Mouse (Mus musculus) MEL (cell line): Measurements from ENCODE around the gene Fgfr1op2. TPM values are rescaled to one million over a fixed set of nuclear protein-coding genes. Genes with fewer than 3 reads are reported as not detected.
A peak's percentile ranks its signal among the peaks of the same experiment; 100 is the strongest.

Experiments used
- DNase-seq: peaks from one replicate; pipeline ENCODE4 v3.0.0; 2011; ENCODE audit warnings: low read depth, low spot score
- H3K27ac ChIP-seq: 2 replicates; pipeline ENCODE4 v1.5.1; 2012; ENCODE audit warnings: low read depth, mild to moderate bottlenecking, control low read depth, low read length, moderate library complexity; ENCODE audit not compliant: control insufficient read depth
- H3K27me3 ChIP-seq, 2 experiments: fragments of 150-350 bp in 1 of 2; sonication (generic) in 1 of 2; 2 replicates each; pipeline ENCODE4 v1.6.1; 2012; ENCODE audit warnings: low read length in 2 of 2, mild to moderate bottlenecking in 2 of 2, improper control_type of control experiment in 1 of 2, moderate library complexity in 1 of 2; ENCODE audit not compliant: insufficient read depth in 2 of 2, control insufficient read depth in 1 of 2
- H3K36me3 ChIP-seq, 2 experiments: 2 replicates each; pipeline ENCODE4 v1.6.1; 2012 to 2014; ENCODE audit warnings: low read length in 2 of 2, improper control_type of control experiment in 1 of 2, inconsistent platforms in 1 of 2, mild to moderate bottlenecking in 1 of 2; ENCODE audit not compliant: insufficient read depth in 2 of 2, control insufficient read depth in 1 of 2
- H3K4me1 ChIP-seq, 2 experiments: fragments of 150-350 bp in 1 of 2; sonication (generic) in 1 of 2; 2 replicates each; pipeline ENCODE4 v1.6.1; 2012; ENCODE audit warnings: low read length in 2 of 2, improper control_type of control experiment in 1 of 2, mild to moderate bottlenecking in 1 of 2; ENCODE audit not compliant: insufficient read depth in 2 of 2, control insufficient read depth in 1 of 2
- H3K4me3 ChIP-seq, 2 experiments: fragments of 150-350 bp in 1 of 2; sonication (generic) in 1 of 2; 2 replicates each; pipeline ENCODE4 v1.5.1; 2012; ENCODE audit warnings: low read depth in 2 of 2, low read length in 2 of 2, mild to moderate bottlenecking in 2 of 2, moderate library complexity in 2 of 2, control low read depth in 1 of 2, improper control_type of control experiment in 1 of 2; ENCODE audit not compliant: control insufficient read depth in 1 of 2, insufficient read depth in 1 of 2
- H3K79me2 ChIP-seq: 2 replicates; pipeline ENCODE4 v1.6.1; 2012; ENCODE audit warnings: mild to moderate bottlenecking, low read length, moderate library complexity; ENCODE audit not compliant: control insufficient read depth, poor library complexity, insufficient read depth
- H3K9ac ChIP-seq: 2 replicates; pipeline ENCODE4 v1.6.1; 2012; ENCODE audit warnings: low read depth, mild to moderate bottlenecking, control low read depth, low read length, moderate library complexity; ENCODE audit not compliant: control insufficient read depth, poor library complexity, severe bottlenecking
- H3K9me3 ChIP-seq: fragments of 150-350 bp; sonication (generic); replicated peaks from 2 replicates; pipeline ENCODE4 v1.6.1; 2012; ENCODE audit warnings: mild to moderate bottlenecking, low read length, improper control_type of control experiment, moderate library complexity; ENCODE audit not compliant: insufficient read depth
- BHLHE40 ChIP-seq: IDR thresholded peaks from 2 replicates; pipeline ENCODE4 v1.6.1; 2012; ENCODE audit warnings: low read depth, mild to moderate bottlenecking, inconsistent platforms, low read length, improper control_type of control experiment, borderline replicate concordance
- CHD1 ChIP-seq: IDR thresholded peaks from 2 replicates; pipeline ENCODE4 v1.6.1; 2012; ENCODE audit warnings: low read depth, mild to moderate bottlenecking, inconsistent platforms, low read length, improper control_type of control experiment
- CHD2 ChIP-seq: IDR thresholded peaks from 2 replicates; pipeline ENCODE4 v1.6.1; 2011; ENCODE audit warnings: low read length, improper control_type of control experiment
- CTCF ChIP-seq, 3 experiments: IDR thresholded peaks in 2 of 3; conservative IDR thresholded peaks in 1 of 3; 2 replicates each; pipeline ENCODE4 v1.5.1; 2011 to 2012; ENCODE audit warnings: low read length in 3 of 3, low read depth in 2 of 3, mild to moderate bottlenecking in 2 of 3, improper control_type of control experiment in 1 of 3, inconsistent platforms in 1 of 3, mixed read lengths in 1 of 3, moderate library complexity in 1 of 3; ENCODE audit not compliant: control insufficient read depth in 1 of 3, insufficient read depth in 1 of 3, poor library complexity in 1 of 3, severe bottlenecking in 1 of 3
- E2F4 ChIP-seq: IDR thresholded peaks from 2 replicates; pipeline ENCODE4 v1.6.1; 2011; ENCODE audit warnings: low read depth, low read length, improper control_type of control experiment, borderline replicate concordance
- ELF1 ChIP-seq: IDR thresholded peaks from 2 replicates; pipeline ENCODE4 v1.6.1; 2014; ENCODE audit warnings: low read depth, mild to moderate bottlenecking, inconsistent platforms, low read length, improper control_type of control experiment, moderate library complexity
- ETS1 ChIP-seq: IDR thresholded peaks from 2 replicates; pipeline ENCODE4 v1.6.1; 2012; ENCODE audit warnings: low read depth, mild to moderate bottlenecking, inconsistent platforms, low read length, improper control_type of control experiment, moderate library complexity
- GABPA ChIP-seq: IDR thresholded peaks from 2 replicates; pipeline ENCODE4 v1.6.1; 2012; ENCODE audit warnings: low read depth, mild to moderate bottlenecking, inconsistent platforms, low read length, improper control_type of control experiment, moderate library complexity
- GATA1 ChIP-seq: IDR thresholded peaks from 2 replicates; pipeline ENCODE4 v1.6.1; 2011; ENCODE audit warnings: low read depth, low read length, improper control_type of control experiment
- KAT2A ChIP-seq: conservative IDR thresholded peaks from 2 replicates; pipeline ENCODE4 v1.6.1; 2012; ENCODE audit warnings: low read depth, low read length, improper control_type of control experiment, inconsistent platforms
- MAX ChIP-seq: IDR thresholded peaks from 2 replicates; pipeline ENCODE4 v1.6.1; 2011; ENCODE audit warnings: low read length, improper control_type of control experiment
- MAZ ChIP-seq: IDR thresholded peaks from 2 replicates; pipeline ENCODE4 v1.6.1; 2012; ENCODE audit warnings: low read depth, mild to moderate bottlenecking, inconsistent platforms, low read length, improper control_type of control experiment
- MEF2A ChIP-seq: IDR thresholded peaks from 2 replicates; pipeline ENCODE4 v1.6.1; 2014; ENCODE audit warnings: low read depth, mild to moderate bottlenecking, inconsistent platforms, low read length, improper control_type of control experiment; ENCODE audit not compliant: poor library complexity, insufficient replicate concordance, severe bottlenecking; ENCODE audit errors: extremely low read depth
- MYB ChIP-seq: IDR thresholded peaks from 2 replicates; pipeline ENCODE4 v1.6.1; 2011; ENCODE audit warnings: mild to moderate bottlenecking, low read depth, low read length, improper control_type of control experiment
- MYC ChIP-seq: IDR thresholded peaks from 2 replicates; pipeline ENCODE4 v1.6.1; 2011; ENCODE audit warnings: low read depth, mild to moderate bottlenecking, low read length, improper control_type of control experiment, moderate library complexity
- NELFE ChIP-seq: IDR thresholded peaks from 2 replicates; pipeline ENCODE4 v1.6.1; 2011; ENCODE audit warnings: low read depth, low read length, improper control_type of control experiment
- NRF1 ChIP-seq: IDR thresholded peaks from 2 replicates; pipeline ENCODE4 v1.6.1; 2014; ENCODE audit warnings: low read depth, mild to moderate bottlenecking, inconsistent platforms, low read length, improper control_type of control experiment, moderate library complexity; ENCODE audit not compliant: poor library complexity, insufficient read depth, severe bottlenecking
- POLR2A ChIP-seq, 2 experiments: IDR thresholded peaks; 2 replicates each; pipeline ENCODE4 v1.6.1; 2011 to 2012; ENCODE audit warnings: low read length in 2 of 2, mild to moderate bottlenecking in 2 of 2, control low read depth in 1 of 2, improper control_type of control experiment in 1 of 2, low read depth in 1 of 2, moderate library complexity in 1 of 2; ENCODE audit not compliant: control insufficient read depth in 1 of 2, insufficient read depth in 1 of 2, poor library complexity in 1 of 2
- POLR2AphosphoS2 ChIP-seq: IDR thresholded peaks from 2 replicates; pipeline ENCODE4 v1.6.1; 2011; ENCODE audit warnings: low read length, improper control_type of control experiment
- POLR2AphosphoS5 ChIP-seq: IDR thresholded peaks from 2 replicates; pipeline ENCODE4 v1.6.1; 2012; ENCODE audit warnings: low read depth, borderline replicate concordance, mild to moderate bottlenecking, inconsistent platforms, low read length, moderate library complexity, mixed read lengths
- RAD21 ChIP-seq: IDR thresholded peaks from 2 replicates; pipeline ENCODE4 v1.6.1; 2011; ENCODE audit warnings: mild to moderate bottlenecking, low read depth, low read length, improper control_type of control experiment
- SIN3A ChIP-seq: IDR thresholded peaks from 2 replicates; pipeline ENCODE4 v1.6.1; 2012; ENCODE audit warnings: low read length, improper control_type of control experiment, inconsistent platforms
- SMC3 ChIP-seq: IDR thresholded peaks from 2 replicates; pipeline ENCODE4 v1.6.1; 2011; ENCODE audit warnings: low read depth, low read length, improper control_type of control experiment
- TAL1 ChIP-seq: IDR thresholded peaks from 2 replicates; pipeline ENCODE4 v1.6.1; 2012; ENCODE audit warnings: mild to moderate bottlenecking, inconsistent platforms, low read length, moderate library complexity, mixed read lengths
- TBP ChIP-seq: IDR thresholded peaks from 2 replicates; pipeline ENCODE4 v1.8.0; 2011; ENCODE audit warnings: low read depth, low read length, improper control_type of control experiment
- TCF12 ChIP-seq: IDR thresholded peaks from 2 replicates; pipeline ENCODE4 v1.6.1; 2014; ENCODE audit warnings: low read depth, mild to moderate bottlenecking, inconsistent platforms, low read length, improper control_type of control experiment, moderate library complexity
- ZC3H11A ChIP-seq: IDR thresholded peaks from 2 replicates; pipeline ENCODE4 v1.6.1; 2012; ENCODE audit warnings: low read depth, mild to moderate bottlenecking, inconsistent platforms, low read length, improper control_type of control experiment
- ZKSCAN1 ChIP-seq: IDR thresholded peaks from 2 replicates; pipeline ENCODE4 v1.6.1; 2012; ENCODE audit warnings: low read depth, mild to moderate bottlenecking, inconsistent platforms, low read length, improper control_type of control experiment, moderate library complexity
- ZMIZ1 ChIP-seq: IDR thresholded peaks from 2 replicates; pipeline ENCODE4 v1.6.1; 2012; ENCODE audit warnings: low read depth, mild to moderate bottlenecking, inconsistent platforms, low read length, improper control_type of control experiment, moderate library complexity
- polyA plus RNA-seq, 2 experiments: library from polyadenylated mRNA; stranded (reverse) in 1 of 2; unstranded in 1 of 2; fragments of >175 nt in 1 of 2; fragments of >200 nt in 1 of 2; gene quantifications; 2 replicates each; pipeline versions ENCODE4 v1.2.1 to v1.2.4; 2012; ENCODE audit warnings: low replicate concordance in 2 of 2, low read depth in 1 of 2; ENCODE audit not compliant: insufficient read length in 2 of 2, insufficient read depth in 1 of 2, missing spikeins in 1 of 2
- total RNA-seq: library from RNA; depleted of rRNA; stranded (reverse); fragments of 300-350 nt; gene quantifications from 2 replicates; pipeline ENCODE4 v1.2.3, GENCODE M21; 2012

The Fgfr1op2 gene
- total and polyA plus RNA-seq, 3 experiments: 70.4 to 93.6 TPM; not detected in 1

- TF ChIP-seq GATA1: no peak
- no peak for TF ChIP-seq RAD21
- TF ChIP-seq CHD2: peak; percentile 93
- TF ChIP-seq NRF1: peak; percentile 90
- no peak for TF ChIP-seq BHLHE40
- TF ChIP-seq TBP: peak; percentile 63
- TF ChIP-seq MYC: no peak; the same call in 1 of the 2 replicates
- TF ChIP-seq MEF2A: no peak
- TF ChIP-seq ZKSCAN1: no peak
- TF ChIP-seq POLR2AphosphoS2: peak; percentile 96
- TF ChIP-seq MAZ: no peak; the same call in 1 of the 2 replicates
- TF ChIP-seq SMC3: no peak
- 0 out of 2 replicates have a peak, but pooled peaks have one; percentile 46 for TF ChIP-seq ETS1
- no peak for TF ChIP-seq ZC3H11A
- no peak; the same call in 1 of the 2 replicates for TF ChIP-seq KAT2A
- peak; percentile 82 for TF ChIP-seq ZMIZ1
- TF ChIP-seq MYB: no peak; the same call in 1 of the 2 replicates
- no peak for TF ChIP-seq E2F4
- TF ChIP-seq ELF1: peak; percentile 79
Measured at GRCm38 (mm10) chr6:146577310-146578109, 507 bp downstream of the Fgfr1op2 start, which contains the start of gene Ints13 (continued).

- H3K9ac ChIP-seq: peak overlapping the region; percentile 95
- H3K27ac ChIP-seq: peak overlapping the region; percentile 80
- no peaks in the 10 kb centered on the region for H3K27me3 ChIP-seq
- no peaks in the 10 kb centered on the region for H3K9me3 ChIP-seq
- peaks cover 10 to 14% of the 10 kb centered on the region in 2 experiments for H3K4me1 ChIP-seq
- peak overlapping the region; percentile 91 to 97 for H3K4me3 ChIP-seq
- H3K36me3 ChIP-seq: peaks cover 2 to 42% of the 10 kb centered on the region in 2 experiments; a peak in 3 of 4 replicates
- peak; percentile 76 for DNase-seq
- no peak for TF ChIP-seq ZC3H11A
- no peak for TF ChIP-seq NRF1
- TF ChIP-seq POLR2AphosphoS5: no peak
- TF ChIP-seq NELFE: no peak
- no peak for TF ChIP-seq GABPA
- TF ChIP-seq MAX: peak; percentile 33
- TF ChIP-seq ELF1: peak; percentile 85
- no peak for TF ChIP-seq MAZ
- peak; percentile 57; the same call in 1 of the 2 replicates for TF ChIP-seq SIN3A
- no peak for TF ChIP-seq MYB
- no peak for TF ChIP-seq POLR2A (IDR thresholded peaks at IDR 0.05; ENCODE audit: control insufficient read depth in 1 of 2, insufficient read depth in 1 of 2, low read depth in 1 of 2, low read length in 2 of 2, poor library complexity in 1 of 2)
- no peak for TF ChIP-seq CTCF (IDR thresholded peaks at IDR 0.05 in 2 of 3, conservative IDR thresholded peaks at IDR 0.05 in 1 of 3; ENCODE audit: control insufficient read depth in 1 of 3, insufficient read depth in 1 of 3, low read depth in 2 of 3, low read length in 3 of 3, poor library complexity in 1 of 3, severe bottlenecking in 1 of 3)
- no peak for TF ChIP-seq TAL1
- TF ChIP-seq POLR2AphosphoS2: no peak
- TF ChIP-seq ETS1: 0 out of 2 replicates have a peak, but pooled peaks have one; percentile 21
- TF ChIP-seq BHLHE40: no peak
- TF ChIP-seq ZKSCAN1: no peak
- peak; percentile 85; the same call in 1 of the 2 replicates for TF ChIP-seq CHD1
- TF ChIP-seq TCF12: no peak
- TF ChIP-seq SMC3: no peak
- no peak for TF ChIP-seq GATA1
- TF ChIP-seq, all 39 proteins: peak for 5
- peaks cover 63% of the 10 kb centered on the region for H3K79me2 ChIP-seq
Measured at GRCm38 (mm10) chr6:146578111-146578531, 1.1 kb downstream of the Fgfr1op2 start.
